Mouse (Mus musculus) C2C12 (cell line): ENCODE results near the gene Clybl.

ENCODE experiments used
- CTCF ChIP-seq: IDR thresholded peaks from one replicate; pipeline ENCODE4 v1.5.1; 2011; ENCODE audit not compliant: control insufficient read depth, insufficient read depth, insufficient read length
- FOSL1 ChIP-seq: IDR thresholded peaks from one replicate; pipeline ENCODE4 v1.8.0; 2011; ENCODE audit warnings: mild to moderate bottlenecking, low read length; ENCODE audit not compliant: poor library complexity, insufficient read depth, severe bottlenecking
- MAX ChIP-seq: IDR thresholded peaks from one replicate; pipeline ENCODE4 v1.6.1; 2011; ENCODE audit warnings: mild to moderate bottlenecking, control low read depth
- MYOD1 ChIP-seq: IDR thresholded peaks from one replicate; pipeline ENCODE4 v1.6.1; 2011; ENCODE audit warnings: low read depth; ENCODE audit not compliant: control insufficient read depth, insufficient read length
- MYOG ChIP-seq: IDR thresholded peaks from one replicate; pipeline ENCODE4 v1.6.1; 2011; ENCODE audit not compliant: control insufficient read depth, insufficient read length; ENCODE audit errors: extremely low read depth
- USF1 ChIP-seq: IDR thresholded peaks from one replicate; pipeline ENCODE4 v1.6.1; 2011; ENCODE audit warnings: low read depth, mild to moderate bottlenecking, control low read depth, moderate library complexity

GRCm38 (mm10) chr14:122413542-122413928, 232.0 kb downstream of the Clybl start:
- TF ChIP-seq FOSL1, result no peak
- TF ChIP-seq MAX, result no peak
- TF ChIP-seq CTCF, result no peak
- no peak for TF ChIP-seq USF1
- no peak for TF ChIP-seq MYOD1
- no peak for TF ChIP-seq MYOG
